Mouse (Mus musculus): ENCODE measurements at regions not wholly inside any gene's neighbourhood (a gene's known extent, or its start where the extent isn't known, plus 50 kb on each side); places are given as distances from the start of the nearest gene placed in this dataset.

GRCm38 (mm10) chr17:51534678-51535077 is 298.4 kb downstream of the Satb1 start:
- Histone ChIP-seq H3K27ac (ENCODE audit: insufficient read depth, low read depth, low read length) (no peak overlapping the region), H3K4me1 (ENCODE audit: control insufficient read depth, insufficient read depth, low read length) (no peaks in the 10 kb centered on the region), H3K4me3 (ENCODE audit: insufficient read depth, low read length) (no peak overlapping the region; the same call in 1 of the 2 replicates)
- TF ChIP-seq POLR2A (IDR thresholded peaks at IDR 0.05; ENCODE audit: borderline replicate concordance, low read depth, low read length) (no peak), CTCF (IDR thresholded peaks at IDR 0.05; ENCODE audit: low read depth, low read length) (no peak)

- no peak overlapping the region for H3K27ac ChIP-seq (ENCODE audit: insufficient read depth, low read depth, low read length)
- no peaks in the 10 kb centered on the region for H3K4me1 ChIP-seq (ENCODE audit: control insufficient read depth, insufficient read depth, low read length)
- TF ChIP-seq CTCF (IDR thresholded peaks at IDR 0.05; ENCODE audit: low read depth, low read length): no peak
- TF ChIP-seq POLR2A (IDR thresholded peaks at IDR 0.05; ENCODE audit: borderline replicate concordance, low read depth, low read length): no peak
- no peak overlapping the region; the same call in 1 of the 2 replicates for H3K4me3 ChIP-seq (ENCODE audit: insufficient read depth, low read length)
Measured at GRCm38 (mm10) chr17:51534270-51534669, 298.8 kb downstream of the Satb1 start.

- no peak overlapping the region for H3K27ac ChIP-seq (ENCODE audit: insufficient read depth, low read depth, low read length)
- H3K4me3 ChIP-seq (ENCODE audit: insufficient read depth, low read length): no peak overlapping the region
- H3K4me1 ChIP-seq (ENCODE audit: control insufficient read depth, insufficient read depth, low read length): no peaks in the 10 kb centered on the region
- no peak for TF ChIP-seq POLR2A (IDR thresholded peaks at IDR 0.05; ENCODE audit: borderline replicate concordance, low read depth, low read length)
- no peak for TF ChIP-seq CTCF (IDR thresholded peaks at IDR 0.05; ENCODE audit: low read depth, low read length)
Measured at GRCm38 (mm10) chr17:51528161-51528560, 304.9 kb downstream of the Satb1 start.

- Histone ChIP-seq H3K4me3 (ENCODE audit: insufficient read depth, low read length) (no peak overlapping the region), H3K4me1 (ENCODE audit: control insufficient read depth, insufficient read depth, low read length) (no peaks in the 10 kb centered on the region), H3K27ac (ENCODE audit: insufficient read depth, low read depth, low read length) (no peak overlapping the region)
- TF ChIP-seq CTCF (IDR thresholded peaks at IDR 0.05; ENCODE audit: low read depth, low read length) (no peak), POLR2A (IDR thresholded peaks at IDR 0.05; ENCODE audit: borderline replicate concordance, low read depth, low read length) (no peak)
Measured at GRCm38 (mm10) chr17:51526881-51527280, 306.2 kb downstream of the Satb1 start.

- no peak overlapping the region for H3K27ac ChIP-seq (ENCODE audit: insufficient read depth, low read depth, low read length)
- H3K4me1 ChIP-seq (ENCODE audit: control insufficient read depth, insufficient read depth, low read length): no peaks in the 10 kb centered on the region
- no peak for TF ChIP-seq CTCF (IDR thresholded peaks at IDR 0.05; ENCODE audit: low read depth, low read length)
- TF ChIP-seq POLR2A (IDR thresholded peaks at IDR 0.05; ENCODE audit: borderline replicate concordance, low read depth, low read length): no peak
- H3K4me3 ChIP-seq (ENCODE audit: insufficient read depth, low read length): no peak overlapping the region
Measured at GRCm38 (mm10) chr17:51526464-51526863, 306.6 kb downstream of the Satb1 start.

- TF ChIP-seq POLR2A (IDR thresholded peaks at IDR 0.05; ENCODE audit: borderline replicate concordance, low read depth, low read length): no peak
- TF ChIP-seq CTCF (IDR thresholded peaks at IDR 0.05; ENCODE audit: low read depth, low read length): no peak
- H3K4me1 ChIP-seq (ENCODE audit: control insufficient read depth, insufficient read depth, low read length): no peaks in the 10 kb centered on the region
- no peak overlapping the region for H3K27ac ChIP-seq (ENCODE audit: insufficient read depth, low read depth, low read length)
- H3K4me3 ChIP-seq (ENCODE audit: insufficient read depth, low read length): no peak overlapping the region
Measured at GRCm38 (mm10) chr17:51526021-51526420, 307.1 kb downstream of the Satb1 start.

- H3K4me3 ChIP-seq (ENCODE audit: insufficient read depth, low read length): no peak overlapping the region
- TF ChIP-seq CTCF (IDR thresholded peaks at IDR 0.05; ENCODE audit: low read depth, low read length): no peak
- no peak for TF ChIP-seq POLR2A (IDR thresholded peaks at IDR 0.05; ENCODE audit: borderline replicate concordance, low read depth, low read length)
- no peaks in the 10 kb centered on the region for H3K4me1 ChIP-seq (ENCODE audit: control insufficient read depth, insufficient read depth, low read length)
- no peak overlapping the region for H3K27ac ChIP-seq (ENCODE audit: insufficient read depth, low read depth, low read length)
Measured at GRCm38 (mm10) chr17:51525219-51525618, 307.9 kb downstream of the Satb1 start.

GRCm38 (mm10) chr17:51511917-51512316 is 321.2 kb downstream of the Satb1 start:
- TF ChIP-seq CTCF (IDR thresholded peaks at IDR 0.05; ENCODE audit: low read depth, low read length) (no peak), POLR2A (IDR thresholded peaks at IDR 0.05; ENCODE audit: borderline replicate concordance, low read depth, low read length) (no peak)
- no peak overlapping the region for H3K4me3 ChIP-seq (ENCODE audit: insufficient read depth, low read length)
- no peak overlapping the region for H3K27ac ChIP-seq (ENCODE audit: insufficient read depth, low read depth, low read length)
- H3K4me1 ChIP-seq (ENCODE audit: control insufficient read depth, insufficient read depth, low read length): no peaks in the 10 kb centered on the region

GRCm38 (mm10) chr17:51500751-51501150 is 321.6 kb upstream of the Tbc1d5 start:
- TF ChIP-seq CTCF (IDR thresholded peaks at IDR 0.05; ENCODE audit: low read depth, low read length) (no peak), POLR2A (IDR thresholded peaks at IDR 0.05; ENCODE audit: borderline replicate concordance, low read depth, low read length) (no peak)
- Histone ChIP-seq H3K4me1 (ENCODE audit: control insufficient read depth, insufficient read depth, low read length) (no peaks in the 10 kb centered on the region), H3K4me3 (ENCODE audit: insufficient read depth, low read length) (no peak overlapping the region), H3K27ac (ENCODE audit: insufficient read depth, low read depth, low read length) (no peak overlapping the region)

GRCm38 (mm10) chr17:51499541-51499940 is 320.4 kb upstream of the Tbc1d5 start:
- no peak overlapping the region for H3K27ac ChIP-seq (ENCODE audit: insufficient read depth, low read depth, low read length)
- TF ChIP-seq POLR2A (IDR thresholded peaks at IDR 0.05; ENCODE audit: borderline replicate concordance, low read depth, low read length) (no peak), CTCF (IDR thresholded peaks at IDR 0.05; ENCODE audit: low read depth, low read length) (no peak)

GRCm38 (mm10) chr17:51495038-51495437 is 315.9 kb upstream of the Tbc1d5 start:
- Histone ChIP-seq H3K27ac (ENCODE audit: insufficient read depth, low read depth, low read length) (no peak overlapping the region), H3K4me1 (ENCODE audit: control insufficient read depth, insufficient read depth, low read length) (no peaks in the 10 kb centered on the region), H3K4me3 (ENCODE audit: insufficient read depth, low read length) (no peak overlapping the region)
- TF ChIP-seq POLR2A (IDR thresholded peaks at IDR 0.05; ENCODE audit: borderline replicate concordance, low read depth, low read length): no peak
- no peak for TF ChIP-seq CTCF (IDR thresholded peaks at IDR 0.05; ENCODE audit: low read depth, low read length)

More at GRCm38 (mm10) chr17:51499541-51499940, 320.4 kb upstream of the Tbc1d5 start:
- H3K4me3 ChIP-seq (ENCODE audit: insufficient read depth, low read length): no peak overlapping the region
- no peaks in the 10 kb centered on the region for H3K4me1 ChIP-seq (ENCODE audit: control insufficient read depth, insufficient read depth, low read length)

Data from bone marrow macrophage, adult 2 months (primary cell).